Mouse (Mus musculus): ENCODE data around the gene Zranb3. TPM values are rescaled to one million over a fixed set of nuclear protein-coding genes. Genes with fewer than 3 reads are reported as not detected.
"Not testable (repeated sequence)": the region's sequence is repeated elsewhere in the genome, so short reads cannot be mapped to it uniquely, and the experiment has no call there.

The Zranb3 gene
- total RNA-seq, 1 experiment from 2014 or later: 6.0 TPM

DNA sequence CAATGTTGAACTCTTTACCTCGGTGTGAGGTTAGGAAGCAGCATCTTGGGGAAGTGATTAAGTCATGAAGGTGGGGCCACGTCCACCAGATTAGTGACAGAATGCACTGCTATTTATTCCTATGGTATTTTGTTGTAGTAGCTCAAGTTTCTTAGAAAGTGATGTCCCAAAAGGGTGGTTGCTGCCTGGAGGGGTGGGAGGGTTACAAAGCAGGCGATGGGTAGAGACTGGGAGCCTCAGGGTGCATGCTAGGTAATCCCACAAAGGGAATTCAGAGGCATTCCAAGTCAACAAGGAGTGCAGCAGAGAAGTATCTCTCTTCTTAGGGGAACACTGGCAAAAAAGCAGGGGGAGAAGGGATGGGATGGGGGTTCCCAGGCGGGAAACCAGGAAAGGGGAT is 113.5 kb downstream of the Zranb3 start:
- DNase-seq: no peak

DNA sequence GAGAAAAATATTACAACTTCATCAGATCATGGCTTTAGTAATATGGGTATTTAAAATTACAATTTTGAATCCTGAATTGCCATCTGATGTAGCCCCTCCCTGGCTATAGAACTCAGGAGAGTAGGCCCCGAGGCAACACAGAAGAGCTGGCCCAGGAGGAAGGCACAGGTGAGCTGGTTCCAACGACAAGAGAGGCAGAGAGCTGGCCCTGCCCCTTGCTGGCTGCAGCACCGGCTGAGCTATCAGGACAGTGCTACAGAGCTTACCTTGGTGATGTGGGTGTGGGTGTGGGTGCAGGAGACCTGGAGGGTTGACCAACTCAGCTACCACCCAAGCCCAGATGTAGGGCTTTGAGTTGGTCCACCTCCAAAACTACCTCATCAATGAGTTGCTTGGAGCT is 114.6 kb downstream of the Zranb3 start:
- no peak for DNase-seq

DNA sequence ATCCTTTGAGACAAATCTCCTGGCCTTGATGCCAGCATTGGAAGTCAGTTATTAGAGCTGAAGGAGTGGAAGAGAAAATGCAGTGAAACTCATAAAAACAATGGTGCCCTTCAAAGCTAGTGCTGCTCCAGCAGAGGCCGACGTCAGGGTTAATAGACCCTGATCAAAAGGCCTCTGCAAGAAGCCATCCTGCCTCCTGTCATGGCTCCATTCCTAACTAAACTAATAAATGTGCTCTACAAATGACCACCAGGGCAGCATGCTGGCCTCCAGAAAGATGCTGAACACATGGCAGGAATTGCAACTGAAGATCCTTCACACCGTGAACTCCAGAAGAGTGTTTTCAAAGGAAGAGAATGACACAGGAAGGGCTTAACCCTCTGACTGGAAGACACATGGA is 117.5 kb downstream of the Zranb3 start:
- DNase-seq: no peak

DNA sequence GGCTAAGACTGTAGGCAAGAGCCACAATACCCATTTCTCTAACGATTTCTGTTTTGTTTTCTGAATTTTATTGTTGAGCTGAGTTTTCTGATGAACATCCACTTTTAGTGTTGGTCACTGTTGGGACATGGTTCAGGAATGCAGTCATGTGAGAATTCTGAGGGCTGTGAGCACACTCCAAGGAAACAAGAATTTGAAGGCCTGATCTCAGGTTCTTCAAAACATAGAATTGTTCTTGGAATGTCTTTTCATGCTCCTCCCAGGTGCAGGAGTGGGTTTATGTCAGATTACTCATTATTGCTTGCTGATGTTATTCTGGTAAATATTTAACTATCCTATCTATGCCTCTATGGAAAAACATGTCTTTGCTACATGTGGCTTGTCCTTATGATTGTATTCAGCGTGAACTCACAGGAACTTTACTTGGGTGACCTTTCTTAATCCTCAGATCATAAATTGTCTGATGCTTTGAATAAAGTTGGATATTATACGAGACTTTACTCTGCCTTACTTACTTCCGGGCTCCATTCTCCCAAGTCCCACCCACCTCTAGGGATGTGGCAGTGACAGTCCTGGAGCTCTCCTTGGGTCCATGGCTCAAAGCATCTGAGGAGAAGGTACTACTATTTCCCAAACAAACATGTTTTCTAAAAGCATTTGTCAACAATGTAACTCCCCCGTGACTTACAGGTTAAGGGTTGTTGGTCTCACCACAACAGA is 119.4 kb downstream of the Zranb3 start:
- DNase-seq: no peak

DNA sequence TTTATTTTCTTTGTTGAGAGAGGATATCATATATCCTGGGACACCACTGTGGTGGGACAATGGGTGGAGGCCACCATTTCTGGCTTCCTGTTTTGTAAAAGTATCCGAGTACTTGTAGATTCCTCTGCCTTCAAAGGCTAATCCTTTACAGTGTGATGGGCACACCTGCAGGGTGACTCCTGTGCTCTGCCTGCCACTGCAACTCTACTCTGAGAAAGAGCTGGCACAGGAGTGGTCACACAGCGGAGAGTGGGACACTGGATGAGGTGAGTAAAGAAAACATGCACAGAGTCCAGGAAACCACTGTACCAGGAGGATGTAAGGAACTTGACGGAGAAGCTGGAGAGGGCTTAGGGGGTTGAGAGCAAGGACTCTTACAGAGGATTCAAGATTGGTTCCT is 120.6 kb downstream of the Zranb3 start:
- DNase-seq: no peak

DNA sequence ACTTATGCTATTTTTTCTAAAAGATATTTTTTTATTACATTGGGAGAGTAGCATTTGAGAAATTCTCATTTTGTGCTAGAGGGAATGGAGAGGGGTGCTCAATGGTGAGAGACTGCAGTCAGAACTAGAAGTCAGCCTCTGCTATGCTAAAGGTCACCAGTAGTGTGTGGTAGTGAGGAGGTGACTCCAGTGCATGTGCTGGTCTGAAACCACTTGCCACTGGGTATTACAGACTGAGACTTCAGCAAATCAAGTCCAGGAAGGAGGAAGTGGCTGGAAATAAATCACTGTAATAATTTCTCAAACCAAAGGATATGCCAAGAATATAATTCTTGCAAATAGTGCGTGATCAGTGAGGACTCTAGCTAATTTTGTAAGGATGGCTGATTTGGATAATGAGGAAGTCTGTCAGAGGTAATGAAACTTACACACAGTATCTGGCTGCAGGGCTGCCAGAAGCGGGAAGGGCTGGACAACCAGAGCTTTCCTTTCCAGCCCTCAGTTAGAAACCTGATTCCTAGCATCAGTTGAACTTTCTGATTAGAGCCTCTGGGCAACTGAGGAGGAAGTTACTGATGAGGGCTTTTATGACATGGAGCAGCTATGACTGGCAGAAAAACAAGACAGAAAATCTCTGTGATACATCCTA is 121.8 kb downstream of the Zranb3 start:
- DNase-seq: no peak

DNA sequence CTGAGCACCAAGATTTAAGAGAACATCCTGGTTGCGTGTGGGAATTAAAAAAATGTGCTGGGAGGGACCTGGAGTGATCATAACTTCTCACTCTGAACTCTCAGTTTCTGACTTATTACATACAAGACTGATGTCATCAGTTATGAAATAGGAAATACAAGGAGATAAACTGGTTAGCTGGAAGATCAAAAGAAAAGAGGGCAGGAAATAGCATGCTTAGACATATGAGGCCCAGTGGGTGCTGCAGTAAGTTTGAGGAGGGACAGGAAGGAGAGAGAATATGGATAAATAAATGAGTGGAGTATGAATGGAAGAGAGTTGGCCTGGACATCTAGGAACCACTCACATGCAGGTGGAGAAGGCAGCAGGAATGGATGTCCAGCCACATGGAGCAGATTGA is 124.7 kb downstream of the Zranb3 start:
- DNase-seq: no peak

DNA sequence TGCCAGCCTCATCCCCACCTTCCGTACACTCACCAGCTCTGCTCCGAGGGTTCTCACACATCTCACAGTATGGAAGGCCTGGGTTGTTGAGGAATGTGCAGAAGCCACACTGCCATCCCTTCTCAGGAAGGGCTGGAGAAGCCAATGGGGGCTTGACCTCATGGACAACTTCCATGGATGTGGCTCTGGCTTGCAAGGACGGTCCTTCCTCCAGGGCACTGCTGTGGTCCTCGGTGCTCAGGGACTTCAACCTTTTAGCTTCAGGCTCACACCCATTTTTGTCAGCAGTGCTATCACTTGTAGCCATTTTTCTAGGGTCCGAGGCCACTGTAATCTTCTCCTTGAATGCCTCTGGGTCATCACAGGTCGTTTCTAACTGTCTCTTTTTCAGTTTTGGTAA is 126.7 kb downstream of the Zranb3 start:
- DNase-seq: no peak

DNA sequence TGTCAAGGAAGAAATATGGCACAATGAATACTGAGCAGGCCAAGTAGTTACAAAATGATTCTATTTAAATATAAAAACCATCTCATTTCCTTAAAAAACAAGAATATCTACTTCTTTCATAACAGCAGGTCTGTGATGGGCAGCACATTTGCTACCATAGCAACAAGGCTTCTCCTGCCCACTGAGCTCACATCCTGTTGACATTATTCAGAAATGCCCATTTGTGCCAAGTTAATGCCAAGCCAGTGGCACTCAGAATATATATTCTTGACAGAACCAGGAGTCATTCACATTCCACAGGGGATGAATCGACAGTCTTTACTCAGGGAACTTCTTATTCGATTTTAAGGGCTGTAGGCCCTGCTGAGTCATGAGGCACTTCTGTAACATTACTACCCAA is 127.2 kb downstream of the Zranb3 start:
- DNase-seq: peak; percentile 59

DNA sequence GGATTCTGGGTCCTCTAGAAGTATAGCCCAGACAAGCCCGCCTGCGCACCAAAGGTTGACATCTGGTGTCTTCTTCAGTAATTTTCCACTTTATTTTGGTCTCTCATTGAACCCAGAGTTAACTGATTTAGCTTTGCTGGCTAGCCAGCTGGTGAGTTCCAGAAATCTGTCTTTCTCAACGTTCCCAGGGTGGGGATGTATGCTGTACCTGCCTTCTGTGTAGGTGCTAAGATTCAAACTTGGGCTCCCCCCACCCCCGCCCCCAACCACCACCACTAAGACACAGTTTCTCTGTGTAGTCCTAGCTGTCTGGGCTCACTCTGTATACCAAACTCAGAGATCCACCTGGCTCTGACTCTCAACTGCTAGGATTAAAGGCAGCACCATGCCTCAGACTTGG is 128.8 kb downstream of the Zranb3 start:
- DNase-seq: no peak

DNA sequence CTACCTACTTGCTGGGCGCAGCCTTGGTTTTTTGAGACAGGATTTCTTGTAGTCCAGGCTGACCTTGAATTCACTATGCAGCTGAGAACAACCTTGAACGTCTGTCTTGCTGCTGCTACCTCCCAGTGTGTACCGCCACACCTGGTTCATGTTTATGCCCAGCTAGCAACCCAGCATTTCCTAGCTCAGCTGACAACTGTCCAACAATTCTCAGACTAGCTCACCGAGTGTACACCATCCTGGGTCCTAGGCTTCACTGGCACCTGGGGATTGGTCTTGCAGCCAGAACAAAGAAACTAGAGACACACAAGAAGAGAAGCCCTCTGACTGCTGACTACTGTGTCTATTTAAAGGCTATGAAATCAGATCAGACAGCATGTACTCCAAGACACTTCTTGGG is 132.0 kb downstream of the Zranb3 start:
- no peak for DNase-seq

DNA sequence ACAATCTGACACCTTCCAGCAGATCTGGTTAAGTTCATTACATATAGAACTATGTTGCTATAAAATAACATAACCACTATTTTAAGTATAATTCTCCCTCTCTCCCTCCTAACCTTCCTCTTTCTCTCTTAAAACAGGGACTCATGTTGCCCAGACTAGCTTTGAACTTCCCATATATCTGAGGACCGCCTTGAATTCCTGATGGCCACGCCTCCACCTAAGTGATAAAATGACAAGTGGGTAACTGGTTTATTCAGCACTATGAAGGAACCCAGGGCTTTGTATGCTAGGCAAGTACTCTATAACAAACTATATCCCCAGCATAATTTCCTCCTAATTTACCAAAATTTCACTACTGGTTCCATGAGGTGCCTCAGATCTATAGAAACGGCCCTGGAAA is 139.5 kb downstream of the Zranb3 start:
- no peak for DNase-seq

DNA sequence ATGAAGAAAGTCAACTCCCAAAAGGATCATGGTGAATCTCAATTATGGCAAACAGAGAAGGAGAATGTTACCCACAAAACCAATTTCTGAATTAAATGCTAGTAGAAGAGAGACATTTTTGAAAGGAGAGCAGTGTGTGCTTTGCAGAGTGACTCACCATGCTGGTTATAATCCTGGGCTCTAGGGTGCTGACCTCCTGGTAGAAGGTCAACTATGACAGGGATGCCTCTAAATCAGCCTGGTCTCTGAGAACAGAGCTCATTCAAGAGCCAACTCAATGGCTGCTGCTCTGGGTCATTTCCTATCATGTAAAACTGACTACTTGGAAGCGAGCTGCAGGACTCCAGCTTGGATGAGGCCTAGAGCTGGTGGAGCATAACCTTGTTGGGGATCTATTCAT is 141.7 kb downstream of the Zranb3 start:
- DNase-seq: peak; percentile 37

DNA sequence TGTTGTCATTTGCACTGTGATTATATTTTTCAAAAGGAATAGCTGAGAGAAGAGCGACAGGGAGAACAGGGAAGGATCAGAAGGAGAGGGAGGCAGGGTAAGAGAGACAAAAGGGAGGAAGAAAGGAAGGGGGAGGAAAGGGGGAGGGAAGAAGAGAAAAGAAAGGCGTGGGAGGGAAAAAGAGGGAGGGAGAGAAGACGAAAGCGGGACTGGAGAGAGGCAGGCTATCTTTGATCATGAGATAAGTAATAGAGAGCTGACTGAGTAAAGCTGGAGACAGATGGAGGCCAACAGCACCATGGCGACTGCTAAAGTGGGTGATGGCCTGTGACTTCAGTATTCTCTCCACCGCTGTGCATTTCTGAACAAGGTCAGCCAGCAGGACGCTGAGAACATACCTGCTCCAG is 143.5 kb downstream of the Zranb3 start:
- DNase-seq: no peak

DNA sequence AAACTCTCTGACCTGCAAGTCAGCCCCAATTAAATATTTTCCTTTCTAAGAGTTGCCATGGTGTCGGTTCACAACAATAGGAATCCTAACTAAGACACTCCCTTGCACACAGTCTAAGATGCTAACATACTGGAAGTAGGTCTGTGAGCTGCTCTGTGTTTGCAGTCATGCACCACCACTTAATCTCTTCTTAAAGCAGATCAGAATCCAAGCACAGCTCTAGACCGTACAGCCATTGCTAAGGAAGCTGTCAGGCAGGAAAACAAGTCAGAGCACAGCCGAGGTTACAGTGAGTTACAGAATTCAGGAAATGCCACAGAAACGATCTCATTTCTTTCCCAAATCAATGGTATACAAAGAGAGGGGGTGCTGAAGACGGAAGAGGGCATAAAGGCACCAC is 144.0 kb downstream of the Zranb3 start:
- DNase-seq: no peak

DNA sequence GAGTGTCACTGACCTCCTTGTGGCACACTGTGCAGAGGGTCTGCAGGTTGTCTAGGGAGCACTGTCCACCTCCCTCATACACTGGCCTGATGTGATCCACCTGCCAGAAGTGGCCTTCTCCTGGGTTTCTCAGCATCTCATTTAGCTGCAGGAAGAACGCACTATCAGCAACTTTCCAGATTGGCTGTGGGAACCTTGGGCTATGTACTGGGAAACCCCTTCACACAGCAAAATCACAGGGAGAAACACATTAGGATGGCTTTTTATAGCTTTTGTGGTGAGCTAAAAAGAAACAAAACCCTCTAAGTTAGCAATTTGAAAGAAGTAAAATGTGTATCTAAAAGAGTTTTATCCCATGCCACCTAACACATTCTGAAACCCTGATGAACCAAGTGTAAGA is 146.3 kb downstream of the Zranb3 start:
- no peak for DNase-seq

DNA sequence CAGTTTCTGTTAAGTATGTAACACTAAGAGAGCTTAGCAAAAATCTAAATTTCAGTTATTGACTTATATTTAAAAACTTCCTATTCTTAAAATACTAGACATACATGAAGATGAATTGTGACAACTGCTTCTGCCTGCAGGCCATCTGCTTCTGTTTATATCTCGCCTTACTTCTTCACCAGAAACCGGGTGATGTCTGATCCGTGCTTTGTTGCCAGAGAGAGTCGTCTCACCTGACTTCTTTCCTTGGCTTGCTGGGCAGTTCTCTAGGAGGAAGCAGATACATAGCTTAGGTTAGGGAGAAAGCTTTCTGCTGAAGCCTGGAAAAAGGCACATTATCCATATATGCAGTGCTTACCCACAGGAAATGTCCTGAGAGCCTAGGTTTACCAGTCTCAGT is 148.0 kb downstream of the Zranb3 start:
- DNase-seq: no peak

DNA sequence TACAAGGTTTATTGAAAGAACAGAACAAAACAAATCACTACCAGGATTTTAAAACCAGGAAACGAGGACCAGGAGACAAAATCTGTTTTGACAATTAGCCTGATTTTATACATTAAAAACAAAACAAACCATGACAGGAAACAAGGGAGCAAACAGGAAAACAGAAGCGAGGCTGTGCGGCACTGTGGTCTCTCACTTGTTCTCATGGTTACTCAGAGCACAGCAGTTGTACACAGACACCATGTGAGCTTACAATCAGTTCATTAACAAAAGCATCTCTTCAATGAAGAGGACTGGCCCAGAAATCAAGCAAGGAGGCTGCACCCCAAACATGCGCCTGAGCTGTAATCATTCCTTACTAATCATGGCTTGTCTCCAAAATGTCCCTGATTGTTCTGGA is 148.6 kb downstream of the Zranb3 start:
- DNase-seq: not testable (repeated sequence)

DNA sequence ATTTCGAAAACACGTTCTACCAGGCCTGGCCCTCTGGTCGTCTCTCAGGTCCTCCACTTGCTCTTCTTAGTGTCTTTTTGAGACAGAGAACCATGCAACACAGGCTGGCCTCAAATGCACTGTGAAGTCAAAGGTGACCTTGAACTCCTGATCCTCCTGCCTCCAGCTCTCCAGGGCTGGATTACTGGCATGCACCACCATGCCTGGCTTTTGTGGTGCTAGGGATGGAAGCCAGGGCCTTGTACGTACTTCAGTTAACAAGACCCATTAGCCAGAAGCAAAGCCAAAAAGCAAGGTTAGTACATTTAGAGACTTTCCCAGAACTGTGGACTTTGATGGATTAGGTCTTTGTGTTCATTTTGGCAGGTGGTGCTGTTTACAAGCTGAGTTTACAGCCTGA is 150.6 kb downstream of the Zranb3 start:
- no peak for DNase-seq

DNA sequence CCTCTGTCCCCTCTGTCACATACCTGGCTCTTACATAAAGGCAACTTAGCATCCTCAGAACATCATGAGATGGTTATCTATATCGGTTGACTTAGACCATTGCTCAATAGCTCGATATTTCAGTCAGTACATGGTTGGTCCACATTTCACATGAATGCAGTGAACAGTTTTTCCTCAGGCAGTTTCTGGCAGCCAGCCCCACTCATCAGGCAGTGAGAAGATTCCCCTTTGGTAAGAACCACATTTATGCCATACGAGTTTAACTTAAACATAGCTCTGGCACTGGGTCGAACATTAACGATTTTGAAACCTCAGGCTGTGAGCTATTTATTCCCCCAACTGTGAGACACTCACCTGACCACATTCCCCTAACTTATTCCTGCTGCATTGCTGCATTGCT is 154.1 kb downstream of the Zranb3 start:
- DNase-seq: no peak

DNA sequence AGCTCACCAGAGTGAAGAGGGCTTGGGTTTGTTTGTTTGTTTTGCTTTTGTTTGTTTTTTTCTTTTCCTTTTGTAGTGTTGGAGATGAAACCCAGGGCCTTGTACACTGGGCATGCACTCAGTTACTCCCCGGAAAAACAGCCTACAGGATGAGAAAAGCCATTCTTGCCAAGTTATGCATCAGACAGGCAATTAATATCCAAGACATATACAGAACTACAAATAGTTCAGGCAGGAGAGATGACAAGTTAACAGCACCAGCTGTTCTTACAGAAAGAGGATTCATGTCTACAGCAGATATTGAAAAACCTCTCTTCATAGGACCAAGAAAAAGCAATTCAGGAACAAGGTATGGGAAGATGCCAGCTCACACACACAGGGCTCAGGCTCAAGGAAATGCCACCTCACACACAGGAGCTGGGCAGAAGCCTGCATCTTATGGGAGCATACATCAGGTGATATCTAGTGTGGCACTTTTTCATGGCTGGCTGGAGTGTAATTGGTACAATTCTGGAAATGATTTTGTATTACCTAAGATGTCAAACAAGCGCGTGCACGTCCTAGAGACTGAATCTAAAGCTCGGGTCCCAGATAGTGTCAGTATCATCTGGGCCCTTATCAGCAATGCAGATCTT is 156.1 kb downstream of the Zranb3 start:
- DNase-seq: no peak

DNA sequence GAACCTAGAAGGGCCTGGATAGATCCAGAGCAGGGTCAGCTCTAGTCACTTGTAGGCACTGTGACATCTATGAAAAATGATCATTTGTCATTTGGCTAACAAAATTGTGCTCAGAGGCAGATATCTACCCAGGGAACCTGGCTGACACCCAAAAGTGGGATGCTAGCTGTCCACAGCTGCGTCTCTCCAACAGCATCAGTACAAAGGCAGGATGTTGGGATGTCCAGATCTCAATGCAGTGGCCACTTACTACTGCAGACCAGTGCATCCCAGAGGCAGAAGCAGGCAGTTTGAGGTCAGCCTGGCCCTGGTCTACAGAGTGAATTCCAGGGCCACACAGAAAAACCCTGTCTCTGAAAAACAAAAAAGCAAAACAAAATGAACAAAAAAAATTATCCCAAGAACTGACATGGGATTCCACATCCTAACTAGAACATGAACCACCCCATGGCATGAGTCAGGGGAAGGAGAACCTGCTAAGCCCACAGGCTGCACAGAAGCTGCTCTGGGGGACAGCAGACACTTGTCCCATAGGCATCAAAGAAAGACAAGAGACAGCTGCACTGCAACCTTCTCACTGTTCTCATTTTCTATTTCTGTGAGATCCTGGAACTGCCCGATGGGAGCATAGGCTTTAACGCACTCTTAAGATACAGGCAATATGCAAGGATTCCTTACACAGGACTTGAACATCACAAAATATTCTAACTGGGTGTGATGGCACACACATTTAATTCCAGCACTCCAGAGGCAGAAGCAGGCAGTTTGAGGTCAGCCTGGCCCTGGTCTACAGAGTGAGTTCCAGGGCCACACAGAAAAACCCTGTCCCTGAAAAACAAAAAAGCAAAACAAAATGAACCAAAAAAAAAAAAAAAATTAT is 156.9 kb downstream of the Zranb3 start:
- peak; percentile 47 for DNase-seq

DNA sequence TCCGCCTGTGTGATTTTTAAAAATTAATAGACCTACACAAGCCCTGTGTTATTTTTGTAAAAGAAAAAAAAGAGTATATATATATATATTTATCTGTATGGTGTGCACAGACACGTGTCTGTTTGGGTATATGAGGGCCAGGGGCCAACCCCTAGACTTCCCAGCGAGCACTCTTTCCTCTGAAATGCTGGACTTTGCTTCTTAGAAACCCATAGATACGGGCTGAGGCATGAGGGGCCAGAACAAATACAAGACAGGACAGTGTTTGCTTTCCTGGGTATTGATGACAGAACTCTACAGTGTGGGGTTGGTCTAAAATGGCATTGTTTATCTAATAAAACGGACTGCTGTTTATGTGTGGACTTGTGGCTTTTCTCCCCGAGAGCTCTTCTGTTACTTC is 159.3 kb downstream of the Zranb3 start:
- no peak for DNase-seq

Measured in adrenal gland, postnatal 14 days (tissue).